Mouse (Mus musculus) neutrophil, adult 5-6 weeks (primary cell): Measurements from ENCODE around the gene Grin1. TPM values are rescaled to one million over a fixed set of nuclear protein-coding genes. Genes with fewer than 3 reads are reported as not detected.

Experiments
- ATAC-seq: fragments of 151-379, 151-347 bp; 2 replicates; pipeline ENCODE4 v1.8.0; 2017; ENCODE audit warnings: mild to moderate bottlenecking, moderate TSS enrichment; ENCODE audit not compliant: insufficient number of reproducible peaks, poor library complexity, low FRiP score, severe bottlenecking; ENCODE audit errors: extremely low read depth
- total RNA-seq: library from RNA; stranded (forward); fragments of 200-1000 nt; gene quantifications from 2 replicates; pipeline ENCODE4 v1.2.3, GENCODE M21; 2017

Grin1 gene
- total RNA-seq, 1 experiment from 2014 or later, result not detected

GRCm38 (mm10) chr2:25320084-25320483, 1.1 kb upstream of the Grin1 start:
- no peak for ATAC-seq

GRCm38 (mm10) chr2:25318119-25318966, 644 bp downstream of the Grin1 start:
- ATAC-seq, result no peak

DNA sequence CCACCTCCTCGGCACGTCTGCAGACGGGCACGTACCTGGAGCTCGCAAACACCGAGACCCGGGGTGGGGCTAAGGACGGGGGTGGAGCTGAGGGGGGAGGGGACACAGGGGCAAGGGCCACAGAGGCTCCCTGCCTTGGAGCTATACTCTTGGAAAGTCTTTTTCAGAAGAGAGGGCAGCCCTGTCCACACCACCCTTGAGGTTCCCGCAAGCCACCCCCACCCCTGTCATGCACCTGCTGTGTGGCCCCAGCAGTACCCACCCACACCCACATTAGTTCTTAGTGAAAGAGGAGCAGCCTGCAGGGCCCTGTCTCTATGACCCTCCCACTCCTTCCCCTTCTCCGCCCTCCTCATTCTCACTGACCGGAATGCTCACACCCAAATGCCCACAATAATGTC, 7.5 kb downstream of the Grin1 start:
- ATAC-seq, result no peak

GRCm38 (mm10) chr2:25310969-25311368, 8.0 kb downstream of the Grin1 start:
- no peak for ATAC-seq

GRCm38 (mm10) chr2:25310180-25310579, 8.8 kb downstream of the Grin1 start:
- no peak for ATAC-seq

DNA sequence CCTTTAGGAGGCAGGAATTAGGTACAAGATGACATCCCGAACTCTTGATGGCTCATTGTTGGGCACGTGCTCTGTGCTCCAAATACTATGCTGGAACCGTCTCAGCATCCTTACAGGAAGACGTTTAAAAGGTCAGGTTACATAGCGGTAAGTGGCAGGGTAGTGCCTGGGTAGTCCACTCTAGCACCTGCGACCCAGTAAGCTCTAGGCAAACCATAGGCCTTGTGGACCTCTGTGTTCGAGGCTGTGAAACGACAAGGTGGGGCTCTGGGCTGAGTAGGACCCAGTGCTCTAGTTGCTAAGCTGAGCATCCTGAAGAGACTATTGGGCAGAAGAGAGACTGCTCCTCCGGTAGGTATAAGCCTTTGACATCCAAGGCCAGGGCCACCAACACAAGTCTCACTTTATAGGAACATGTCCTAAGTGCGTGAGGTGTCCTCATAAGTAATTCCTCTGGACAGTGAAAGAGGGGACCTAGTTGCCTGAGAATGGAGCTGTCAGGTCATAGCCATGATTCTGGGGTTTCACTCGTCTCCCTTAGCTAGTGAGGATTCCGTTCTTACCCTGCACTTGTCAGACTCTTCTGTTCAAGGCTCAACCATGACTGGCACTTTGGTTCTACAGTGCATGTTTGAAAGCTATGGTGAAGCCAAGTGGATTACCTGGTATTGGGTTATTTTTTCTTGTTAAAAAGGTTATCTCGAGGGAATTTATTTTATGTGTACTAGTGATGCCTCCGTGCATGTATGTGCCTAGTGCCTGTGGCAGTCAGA, 13.2 kb downstream of the Grin1 start:
- no peak for ATAC-seq

GRCm38 (mm10) chr2:25304657-25305541, 14.1 kb downstream of the Grin1 start:
- no peak for ATAC-seq

DNA sequence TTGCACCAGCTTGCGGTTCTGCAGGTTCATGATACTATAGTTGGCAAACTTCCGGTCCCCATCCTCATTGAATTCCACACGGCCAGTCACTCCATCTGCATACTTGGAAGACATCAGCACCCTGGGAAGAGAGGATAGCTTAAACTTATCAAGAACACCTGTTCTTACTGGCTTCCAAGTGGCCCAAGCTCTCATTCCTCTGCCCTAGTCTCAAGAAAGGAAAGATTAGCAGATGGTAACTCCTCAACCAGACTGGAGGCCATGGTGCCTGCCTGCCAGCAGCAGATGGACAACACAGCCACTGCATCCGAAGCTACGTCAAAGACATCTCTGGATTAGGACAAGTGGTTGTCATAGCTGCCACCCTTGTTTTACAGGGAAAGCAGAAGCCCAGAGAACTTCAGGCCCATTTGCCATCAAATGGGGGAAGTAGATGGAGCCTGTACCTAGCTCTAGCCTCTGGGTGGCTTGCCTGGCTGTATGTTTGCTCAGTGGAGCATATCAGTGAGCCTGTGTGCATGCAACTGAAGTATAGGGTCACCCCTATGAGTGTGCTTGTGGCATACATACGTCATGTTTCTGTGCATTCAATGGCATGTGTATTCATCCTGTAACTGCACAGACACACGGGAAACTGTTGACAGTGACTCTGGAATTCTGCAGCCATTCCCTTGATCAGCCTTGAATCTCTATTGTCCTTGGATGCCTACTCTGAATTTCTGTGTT, 14.9 kb downstream of the Grin1 start:
- no peak for ATAC-seq

DNA sequence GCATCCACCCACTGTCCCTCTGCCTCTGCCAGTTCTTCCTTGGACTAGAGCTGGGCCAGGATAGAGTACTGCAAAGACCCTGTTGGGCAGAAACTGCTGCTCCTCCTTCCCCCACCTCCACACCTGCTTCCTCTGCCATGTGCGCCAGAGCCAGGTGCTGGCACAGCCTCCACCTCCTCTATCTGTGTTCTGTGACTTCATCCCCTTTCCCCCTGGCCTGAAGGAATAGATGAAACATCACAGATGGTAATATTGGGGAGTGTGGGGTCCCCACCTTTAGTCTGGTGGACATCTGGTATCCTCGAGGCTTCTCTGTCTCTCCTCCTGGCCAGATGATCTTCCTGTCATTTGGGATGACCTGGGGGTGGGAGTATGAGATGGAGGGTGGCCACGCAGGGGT, 15.5 kb downstream of the Grin1 start:
- ATAC-seq, result no peak

DNA sequence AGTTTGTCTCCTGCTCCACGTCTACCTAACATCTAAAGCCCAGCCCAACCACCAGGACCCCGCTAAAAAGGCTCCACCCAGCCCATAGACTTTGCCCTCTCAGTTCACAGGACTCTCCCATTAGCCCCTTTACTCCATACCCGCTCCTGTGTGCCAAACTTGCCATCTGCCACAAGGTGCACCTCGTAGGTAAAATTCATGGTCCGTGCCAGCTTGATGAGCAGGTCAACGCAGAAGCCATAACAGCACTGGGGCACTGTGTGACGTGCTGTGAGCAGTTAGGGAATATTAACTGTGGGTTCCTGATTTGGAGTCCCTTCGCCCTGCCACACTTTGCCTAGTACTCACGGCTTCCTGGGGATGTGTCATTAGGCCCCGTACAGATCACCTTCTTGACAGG, 20.9 kb downstream of the Grin1 start:
- ATAC-seq, result no peak

DNA sequence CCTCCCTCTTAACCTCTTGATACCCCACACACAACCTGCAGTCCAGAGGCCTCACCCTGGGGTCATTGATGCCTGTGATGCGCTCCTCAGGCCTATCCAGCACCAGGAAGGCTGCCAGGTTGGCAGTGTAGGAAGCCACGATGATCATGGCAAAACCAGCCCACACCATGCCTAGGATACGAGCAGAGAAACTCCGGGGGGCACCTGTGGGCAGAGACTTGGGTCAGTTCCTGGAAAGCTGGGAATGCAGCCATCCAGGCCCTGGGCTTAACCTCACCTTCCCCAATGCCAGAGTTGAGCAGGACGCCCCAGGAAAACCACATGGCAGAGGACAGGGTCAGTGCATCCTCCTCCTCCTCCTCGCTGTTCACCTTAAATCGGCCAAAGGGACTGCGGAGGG, 21.9 kb downstream of the Grin1 start:
- no peak for ATAC-seq

DNA sequence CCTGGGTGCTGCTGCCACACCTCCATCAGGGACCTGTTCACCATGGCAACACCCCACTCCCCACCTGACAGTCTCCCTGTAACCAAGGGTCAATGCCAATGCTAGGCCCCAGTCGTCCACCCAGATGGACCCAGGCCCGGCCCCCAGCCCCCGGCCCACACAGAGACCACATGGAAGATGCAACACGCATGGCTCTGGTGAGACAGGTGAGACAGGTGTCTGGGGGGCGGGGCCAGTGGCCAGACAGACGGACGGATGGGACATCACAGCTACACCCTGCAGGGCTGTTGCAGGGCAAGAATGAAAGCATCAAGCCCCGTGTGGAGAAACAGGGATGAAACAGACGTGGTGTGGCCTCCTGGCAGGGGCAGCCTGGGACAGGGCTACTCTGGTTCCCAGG, 25.3 kb downstream of the Grin1 start:
- no peak for ATAC-seq

- ATAC-seq, result peak; percentile 42; the same call in 1 of the 2 replicates
Measured at GRCm38 (mm10) chr2:25292856-25293255, 26.1 kb downstream of the Grin1 start.

DNA sequence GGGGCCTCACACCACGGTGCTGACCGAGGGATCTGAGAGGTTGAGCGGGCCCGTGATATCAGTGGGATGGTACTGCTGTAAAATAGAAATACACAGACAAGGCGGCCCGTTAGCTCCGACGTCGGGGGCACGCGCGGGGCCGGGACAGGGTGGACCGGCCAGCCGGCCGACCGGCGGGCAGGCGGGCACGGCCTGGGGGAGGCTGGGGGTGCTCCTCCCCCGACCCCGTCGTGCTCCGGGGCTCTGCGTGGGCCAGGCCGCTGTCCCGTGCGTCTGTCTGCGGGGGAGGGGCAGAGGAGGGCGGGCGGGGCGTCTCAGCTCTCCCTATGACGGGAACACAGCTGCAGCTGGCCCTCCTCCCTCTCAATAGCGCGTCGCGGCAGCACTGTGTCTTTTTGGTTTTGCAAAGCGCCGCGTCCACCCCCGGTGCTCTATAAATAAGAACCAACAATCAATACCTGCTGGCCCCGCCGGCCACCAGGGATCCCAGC, 26.9 kb downstream of the Grin1 start:
- ATAC-seq, result no peak

- ATAC-seq, result no peak
Measured at GRCm38 (mm10) chr2:25291184-25292053, 27.6 kb downstream of the Grin1 start.

- no peak for ATAC-seq
Measured at GRCm38 (mm10) chr2:25290816-25291130, 28.2 kb downstream of the Grin1 start.

GRCm38 (mm10) chr2:25290101-25290815, 28.7 kb downstream of the Grin1 start:
- no peak for ATAC-seq
